10 mouse cellular contexts compared by ENCODE assay signal in genomic region chr10:24959043-24959916, GRCm38 (mm10). TPM values are rescaled to one million over a fixed set of nuclear protein-coding genes. Genes with fewer than 3 reads are reported as not detected.
DNase-seq lines count a peak whose midpoint lies in the region; ATAC-seq and TF ChIP-seq lines count a peak whose summit lies in the region.
"Had no signal": no experiment of that assay in that cellular context is flagged by ENCODE, and none has a peak within 500 bp of the region (broad histone marks: within the 10 kb centered on the region; RNA-seq: fewer than 3 reads in every experiment).

No protein-coding gene starts in this region.

- H3K4me2 ChIP-seq in heart, embryonic 13.5 days = peak overlapping the region; percentile 61

- peaks cover 12% of the 10 kb centered on the region for H3K4me1 ChIP-seq in lung, adult 2 months (ENCODE audit: control insufficient read depth, insufficient read depth, low read length)
- H3K4me1 ChIP-seq in heart, embryonic 13.5 days = peaks cover 19% of the 10 kb centered on the region

- no peaks in the 10 kb centered on the region for H3K9me3 ChIP-seq in heart, embryonic 13.5 days
- H3K9me3 ChIP-seq: G1E had no signal

- no peak overlapping the region for H3K4me3 ChIP-seq in lung, adult 2 months (replicated peaks; ENCODE audit: extremely low read depth, low read depth, low read length)
- peak overlapping the region; percentile 19 for H3K4me3 ChIP-seq in heart, embryonic 13.5 days
- H3K4me3 ChIP-seq: layer of hippocampus, adult 2 months had no signal

- TF ChIP-seq POLR2A in lung, adult 2 months (IDR thresholded peaks at IDR 0.05; ENCODE audit: borderline replicate concordance, extremely low read depth, low read depth, low read length) = no peak

- ATAC-seq in heart, embryonic 13.5 days (ENCODE audit: extremely low read depth, insufficient number of reproducible peaks, low FRiP score, low TSS enrichment) = no peak
- ATAC-seq in megakaryocyte, adult 5-6 weeks (ENCODE audit: poor library complexity, severe bottlenecking) = no peak
- no peak for ATAC-seq in monocyte, adult 5-6 weeks (replicated peaks; ENCODE audit: insufficient number of reproducible peaks, low FRiP score, low TSS enrichment, poor library complexity, severe bottlenecking)

- no peaks in the 10 kb centered on the region for H3K36me3 ChIP-seq in heart, embryonic 13.5 days
- H3K36me3 ChIP-seq: G1E had no signal

- H3K27me3 ChIP-seq in heart, embryonic 13.5 days (replicated peaks) = no peaks in the 10 kb centered on the region

- no peak for TF ChIP-seq CTCF in lung, adult 2 months (IDR thresholded peaks at IDR 0.05; ENCODE audit: insufficient read depth, low read length)

- H3K27ac ChIP-seq in heart, embryonic 13.5 days (replicated peaks) = no peak overlapping the region
- H3K27ac ChIP-seq: layer of hippocampus, adult 2 months had no signal

- peak overlapping the region; percentile 41 for H3K9ac ChIP-seq in heart, embryonic 13.5 days

- 34% methylated on average over 15 of the region's 15 CpGs for WGBS in lung, adult 2 months
- whole genome bisulfite sequencing in heart, embryonic 13.5 days = 33% methylated on average over 15 of the region's 15 CpGs

- peak; percentile 20 for DNase-seq in lung, adult 18-20 months
- DNase-seq in lung, adult 2 months = no peak
- peak; percentile 47 to 51 for DNase-seq in kidney, postnatal 25 days
- DNase-seq in retina, postnatal 1 day = peak; percentile 81
- no peak for DNase-seq in spleen, postnatal 10 days (ENCODE audit: low spot score in 2 of 2)

RNA-seq across cellular contexts. Expression of gene Arg1, which starts 32.0 kb away (rescaled TPM):
- 0.43 and 5.7 TPM in 2 replicates for polyA plus RNA-seq in lung, adult 2 months (2012; rRNA removed)
- 0.60 and 0.74 TPM in 2 replicates for polyA plus RNA-seq in heart, embryonic 13.5 days (2015; fragmentation: Nextera tagmentation; extraction: Ambion mirVana)
- total RNA-seq in megakaryocyte, adult 5-6 weeks (2015) = 0.09 and 0.39 TPM in 2 replicates
- total RNA-seq in megakaryocyte, adult 5-6 weeks (2017) = 1.1 TPM in 1 of 2 replicates, not detected in the other
- total RNA-seq in monocyte, adult 5-6 weeks (2017) = not detected in 3 replicates
- total RNA-seq: G1E had no signal
- polyA plus RNA-seq: G1E had no signal

Comparison
In these comparisons a context has a peak if more than half of its experiments do, and no peak if none do; other contexts are left out.
1. DNase-seq: peak in lung, adult 18-20 months (2 of 2), kidney, postnatal 25 days (2 of 2) and retina, postnatal 1 day (single experiment); none in lung, adult 2 months (single experiment) and spleen, postnatal 10 days (0 of 2).